Mouse (Mus musculus) cerebellum, adult 2 months (tissue): ENCODE data around the gene Mei4.

Source experiments
- CTCF ChIP-seq: fragments of 200-500 bp; IDR thresholded peaks from 2 replicates; pipeline ENCODE4 v1.5.1; 2011; ENCODE audit warnings: low read depth, mild to moderate bottlenecking, control low read depth, low read length, moderate library complexity, borderline replicate concordance; ENCODE audit not compliant: insufficient read depth
- POLR2A ChIP-seq: fragments of 200-500 bp; IDR thresholded peaks from 2 replicates; pipeline ENCODE4 v1.6.1; 2011; ENCODE audit warnings: low read length, control low read depth, borderline replicate concordance; ENCODE audit not compliant: insufficient read depth

DNA sequence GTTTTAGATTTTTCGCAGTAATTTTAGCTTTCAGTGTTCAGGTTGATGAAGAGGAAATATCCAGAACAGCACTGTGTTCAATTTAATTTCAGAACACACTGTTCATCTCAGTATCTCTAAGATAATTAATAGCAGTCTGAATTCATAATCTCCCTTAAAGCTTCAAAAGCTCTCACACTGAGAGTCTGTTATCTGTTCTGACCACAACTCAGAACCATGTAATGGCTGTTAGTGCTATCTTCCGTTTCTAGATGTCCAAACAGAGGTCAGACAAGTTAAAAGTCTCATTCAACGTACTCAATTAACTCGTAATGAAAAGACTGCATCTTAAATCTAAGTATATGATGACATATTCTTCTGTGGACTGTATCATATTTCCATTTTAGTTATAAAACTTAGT lies 77.1 kb downstream of the Mei4 start:
- no peak for TF ChIP-seq CTCF
- TF ChIP-seq POLR2A: no peak
